8 mouse cellular contexts compared by ENCODE assay signal in the genomic region with DNA sequence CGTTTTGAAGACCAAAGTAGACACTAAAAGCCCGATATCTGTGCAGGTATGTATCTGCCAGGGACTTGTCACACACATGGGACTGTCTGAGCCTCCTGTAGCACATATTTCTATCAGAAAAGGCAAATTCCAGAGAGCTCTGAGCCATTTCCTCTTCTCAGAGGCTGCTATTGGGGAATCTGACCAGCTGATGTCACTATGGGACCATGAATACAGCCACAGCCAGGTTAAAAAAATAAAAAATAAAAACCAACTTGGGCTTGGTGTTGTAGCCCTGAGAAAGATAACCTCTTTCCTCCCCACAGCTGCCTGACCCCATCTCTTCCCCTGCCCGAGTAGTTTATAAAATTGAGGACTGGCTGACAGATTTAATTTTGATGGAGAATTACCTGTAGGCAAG. TPM values are rescaled to one million over a fixed set of nuclear protein-coding genes. Genes with fewer than 3 reads are reported as not detected.
DNase-seq lines count a peak whose midpoint lies in the region; TF ChIP-seq lines count a peak whose summit lies in the region.

No protein-coding gene starts in this region.

- H3K36me3 ChIP-seq in CH12.LX (replicated peaks in 1 of 2; ENCODE audit: control insufficient read depth in 1 of 2, insufficient read depth in 1 of 2, low read length in 1 of 2): no peaks in the 10 kb centered on the region

- no peaks in the 10 kb centered on the region for H3K4me1 ChIP-seq in CH12.LX (ENCODE audit: control insufficient read depth in 1 of 2, insufficient read depth in 2 of 2)

- H3K79me2 ChIP-seq in CH12.LX (replicated peaks; ENCODE audit: control insufficient read depth, extremely low read depth, insufficient read depth, poor library complexity, severe bottlenecking): no peaks in the 10 kb centered on the region

- TF ChIP-seq RAD21 in CH12.LX (IDR thresholded peaks at IDR 0.05; ENCODE audit: low read depth, low read length): peak; percentile 91

- peak; percentile 3 to 32 for DNase-seq in heart, postnatal 14 days
- DNase-seq in heart, adult 8-10 months (ENCODE audit: low spot score): no peak
- DNase-seq in CH12.LX (ENCODE audit: extremely low read depth) (peak; percentile 26), adipocyte (ENCODE audit: low spot score) (peak; percentile 59)
- DNase-seq in induced T-regulatory cell, adult 2 months (ENCODE audit: low read depth): peak; percentile 2
- DNase-seq in mesoderm, embryonic 11.5 days (ENCODE audit: low read depth, low spot score): peak; percentile 41
- no peak for DNase-seq in gastrocnemius, postnatal 36 days
- no peak for DNase-seq in urinary bladder, postnatal 10 days (ENCODE audit: low spot score)

- TF ChIP-seq POLR2A in CH12.LX (IDR thresholded peaks at IDR 0.05; ENCODE audit: low read depth, low read length): no peak

- no peak overlapping the region for H3K27ac ChIP-seq in CH12.LX (ENCODE audit: insufficient read depth, low read depth)

- TF ChIP-seq CTCF in CH12.LX (conservative IDR thresholded peaks at IDR 0.05 in 1 of 2, IDR thresholded peaks at IDR 0.05 in 1 of 2; ENCODE audit: low read depth in 2 of 2, low read length in 2 of 2): peak; percentile 20 to 81; a peak in 2 of 4 replicates

- no peak overlapping the region for H3K4me3 ChIP-seq in CH12.LX (replicated peaks in 1 of 3; ENCODE audit: low read depth in 2 of 3, low read length in 2 of 3, poor library complexity in 1 of 3)

- no peaks in the 10 kb centered on the region for H3K9me3 ChIP-seq in CH12.LX (replicated peaks; ENCODE audit: low read length)

- H3K4me2 ChIP-seq in CH12.LX (ENCODE audit: insufficient read depth, low read depth, poor library complexity, severe bottlenecking): no peak overlapping the region

- in situ Hi-C loops in CH12.LX (cut with MboI; ENCODE audit: low pct_ligation_motif_present, low pct_unique_long_range_greater_than_20kb, low sequenced_read_pairs): loop anchor here (25.0 kb wide), 1 partner anchor 322 kb away; no protein-coding TSS in a partner anchor

- intact Hi-C loops in heart, postnatal 14 days (cut with DNase I): loop anchor here (2.0 to 5.0 kb wide), 2 partner anchors 77 to 321 kb away; no protein-coding TSS in a partner anchor
- intact Hi-C loops in gastrocnemius, postnatal 36 days (cut with DNase I): loop anchor here (5.0 kb wide), 1 partner anchor 322 kb away; no protein-coding TSS in a partner anchor

- TF ChIP-seq EP300 in CH12.LX (IDR thresholded peaks at IDR 0.05; ENCODE audit: low read length): no peak

- H3K9ac ChIP-seq in CH12.LX (ENCODE audit: insufficient read depth, low read depth): no peak overlapping the region

- dilution Hi-C loops in CH12.LX (cut with MboI; ENCODE audit: extremely low pct_ligation_motif_present, extremely low pct_unique_long_range_greater_than_20kb, low sequenced_read_pairs): no loop called here

- H3K27me3 ChIP-seq in CH12.LX (replicated peaks): no peaks in the 10 kb centered on the region

TF ChIP-seq in CH12.LX, 34 proteins besides CTCF, POLR2A, EP300 and RAD21:
- no peak for TF ChIP-seq BHLHE40 (IDR thresholded peaks at IDR 0.05; ENCODE audit: low read depth, low read length)
- TF ChIP-seq SMC3 (IDR thresholded peaks at IDR 0.05; ENCODE audit: low read depth, low read length): peak; percentile 63
- TF ChIP-seq POLR2AphosphoS2 (IDR thresholded peaks at IDR 0.05; ENCODE audit: low read depth, low read length): no peak
- TF ChIP-seq ZNF384 (IDR thresholded peaks at IDR 0.05; ENCODE audit: low read depth, low read length): peak; percentile 97
- TF ChIP-seq RCOR1 (conservative IDR thresholded peaks at IDR 0.05; ENCODE audit: low read depth, low read length): no peak
- TF ChIP-seq SIN3A (IDR thresholded peaks at IDR 0.05; ENCODE audit: low read length): no peak
- TF ChIP-seq MXI1 (IDR thresholded peaks at IDR 0.05; ENCODE audit: low read depth, low read length): no peak
- no peak for TF ChIP-seq TCF12 (IDR thresholded peaks at IDR 0.05; ENCODE audit: low read depth, low read length)
- TF ChIP-seq MAZ (IDR thresholded peaks at IDR 0.05; ENCODE audit: low read depth, low read length): no peak
- no peak for TF ChIP-seq IRF4 (IDR thresholded peaks at IDR 0.05; ENCODE audit: low read depth, low read length)
- 0 out of 2 replicates have a peak, but pooled peaks have one; percentile 18 for TF ChIP-seq NELFE (IDR thresholded peaks at IDR 0.05; ENCODE audit: low read depth, low read length)
- TF ChIP-seq MYC (IDR thresholded peaks at IDR 0.05; ENCODE audit: low read depth, low read length): no peak
- no peak for TF ChIP-seq ZKSCAN1 (IDR thresholded peaks at IDR 0.05; ENCODE audit: borderline replicate concordance, low read depth, low read length)
- TF ChIP-seq HCFC1 (IDR thresholded peaks at IDR 0.05; ENCODE audit: low read depth, low read length): no peak

RNA-seq across cellular contexts. Expression of a gene that starts 31.2 kb away (rescaled TPM):
- total RNA-seq in heart, postnatal 14 days (2021): 10 to 100 TPM in 1 of 2 experiments, 1 to 10 TPM in 1; 8.4 to 10.5 TPM
- total RNA-seq in heart, adult 8-10 months (2022): 10 to 100 TPM; 11.4 to 17.3 (median 14.8) TPM
- total RNA-seq in CH12.LX (2012; rRNA removed): 148 and 187 TPM in 2 replicates
- 122 and 123 TPM in 2 replicates for total RNA-seq in CH12.LX (2014; rRNA removed)
- 151 and 180 TPM in 2 replicates for polyA plus RNA-seq in CH12.LX (2012; ENCODE audit: insufficient read length, low read depth)
- total RNA-seq in gastrocnemius, postnatal 36 days (2021): 10 to 100 TPM; 11.8 to 13.3 TPM

RNA-seq across cellular contexts. Expression of a gene that starts 55.1 kb away (rescaled TPM):
- 10 to 100 TPM in 1 of 2 experiments, 1 to 10 TPM in 1; 8.3 to 10.4 TPM for total RNA-seq in heart, postnatal 14 days (2021)
- total RNA-seq in heart, adult 8-10 months (2022): 10 to 100 TPM; 10.7 to 14.6 (median 11.4) TPM
- total RNA-seq in CH12.LX (2012; rRNA removed): 5.6 and 6.2 TPM in 2 replicates
- total RNA-seq in CH12.LX (2014; rRNA removed): 8.5 and 9.3 TPM in 2 replicates
- polyA plus RNA-seq in CH12.LX (2012; ENCODE audit: insufficient read length, low read depth): 12.7 and 17.1 TPM in 2 replicates
- 1 to 10 TPM; 6.6 TPM for total RNA-seq in gastrocnemius, postnatal 36 days (2021)

Comparison
In these comparisons a context has a peak if more than half of its experiments do, and no peak if none do; other contexts are left out.
1. DNase-seq: peak in heart, postnatal 14 days (2 of 2), CH12.LX (single experiment), adipocyte (single experiment), induced T-regulatory cell, adult 2 months (single experiment) and mesoderm, embryonic 11.5 days (single experiment); none in heart, adult 8-10 months (single experiment), gastrocnemius, postnatal 36 days (0 of 2) and urinary bladder, postnatal 10 days (single experiment).
2. RNA of a gene that starts 31.2 kb away (total RNA-seq): 122 to 187 TPM in CH12.LX; 11.4 to 17.3 TPM in heart, adult 8-10 months, 11.8 to 13.3 TPM in gastrocnemius, postnatal 36 days and 8.4 to 10.5 TPM in heart, postnatal 14 days; every median in the first group is over 4 times any median in the second.